Mouse (Mus musculus) frontal cortex, postnatal 10 days (tissue): Measurements from ENCODE around the gene Gm21170.
"Not testable (repeated sequence)": the region's sequence is repeated elsewhere in the genome, so short reads cannot be mapped to it uniquely, and the experiment has no call there.

Source experiments
- DNase-seq, 2 experiments: peaks; one replicate each; pipeline ENCODE4 v3.0.0; 2022; ENCODE audit warnings: low spot score in 2 of 2, mixed read lengths in 1 of 2

Gene Gm21170

DNA sequence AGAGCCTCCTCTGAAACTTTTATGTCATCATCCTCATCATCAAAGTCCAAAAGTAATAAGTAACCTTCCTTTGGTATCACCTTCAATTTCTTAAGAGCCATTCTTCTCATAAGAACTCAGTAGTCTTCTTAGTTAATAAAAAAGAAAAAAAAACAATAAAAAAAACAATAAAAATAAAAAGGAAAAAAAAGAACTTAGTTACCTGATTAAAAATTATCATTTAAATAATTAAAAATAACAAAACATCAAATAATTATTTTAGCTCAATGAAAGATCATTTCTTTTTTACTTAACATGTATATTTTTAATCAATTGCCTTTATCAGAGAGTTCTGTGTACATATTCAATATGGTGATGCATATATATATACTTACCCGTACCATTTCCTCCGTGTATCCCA lies at the start of gene Gm21170:
Gm21170 (minus strand) TSS at position 101 of the 400 bp plus-strand sequence.
- not testable (repeated sequence) for DNase-seq
